Mouse (Mus musculus) bone marrow, adult 2 months (tissue): Measurements from ENCODE around the gene Slc22a23.

Experiments
- CTCF ChIP-seq: fragments of 200-500 bp; IDR thresholded peaks from 2 replicates; pipeline ENCODE4 v1.5.1; 2011; ENCODE audit warnings: low read length, control low read depth; ENCODE audit not compliant: control insufficient read depth, insufficient read depth
- POLR2A ChIP-seq: fragments of 200-500 bp; IDR thresholded peaks from 2 replicates; pipeline ENCODE4 v1.6.1; 2011; ENCODE audit warnings: low read depth, mild to moderate bottlenecking, control low read depth, low read length, borderline replicate concordance; ENCODE audit not compliant: control insufficient read depth

DNA sequence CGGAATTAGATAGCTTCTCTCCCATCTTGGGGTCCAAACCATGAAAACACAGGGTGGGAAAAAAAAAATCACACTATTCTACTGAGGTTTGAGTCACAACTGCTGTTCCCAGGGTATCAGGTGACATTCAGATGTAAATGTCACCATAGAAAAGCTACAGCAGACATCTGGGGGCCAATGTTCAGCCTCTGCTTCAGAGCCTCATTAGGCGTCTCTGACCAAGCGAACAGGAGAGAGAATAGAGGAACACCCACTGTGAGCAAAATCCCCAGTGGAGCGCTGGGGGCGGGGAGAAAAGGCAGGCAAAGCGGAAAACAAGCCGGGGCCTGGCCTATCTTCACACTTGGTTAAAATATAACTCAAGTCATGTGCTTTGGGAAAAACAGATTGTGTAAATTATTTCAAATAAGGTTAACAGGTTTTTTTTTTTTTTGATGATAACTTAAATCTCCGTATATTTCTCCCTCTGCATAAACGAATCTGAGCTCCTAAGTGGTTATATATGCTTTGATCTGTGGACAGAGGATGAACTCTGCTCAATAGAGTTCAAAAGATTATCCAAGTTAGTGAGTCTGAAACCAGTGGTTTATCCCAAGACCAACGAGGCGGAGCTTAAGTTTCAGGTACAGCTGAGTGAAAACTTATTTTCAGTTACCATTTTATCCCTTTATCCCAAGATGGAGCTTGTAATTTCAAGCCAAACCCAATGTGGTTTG is 105.5 kb downstream of the Slc22a23 start:
- TF ChIP-seq CTCF (no peak), POLR2A (no peak)
